Mouse (Mus musculus) thymus, adult 2 months (tissue): ENCODE measurements around the gene Knstrn. TPM values are rescaled to one million over a fixed set of nuclear protein-coding genes. Genes with fewer than 3 reads are reported as not detected.

ENCODE experiments used
- DNase-seq: peaks from one replicate; pipeline ENCODE4 v3.0.0; 2021
- H3K27ac ChIP-seq: fragments of 200-500 bp; 2 replicates; pipeline ENCODE4 v1.5.1; 2012; ENCODE audit warnings: low read length, control low read depth; ENCODE audit not compliant: control insufficient read depth, insufficient read depth
- H3K27me3 ChIP-seq: fragments of 200-500 bp; 2 replicates; pipeline ENCODE4 v1.6.1; 2012; ENCODE audit warnings: mild to moderate bottlenecking, low read length, moderate library complexity, mixed read lengths; ENCODE audit not compliant: control insufficient read depth, insufficient read depth
- H3K36me3 ChIP-seq: fragments of 200-500 bp; 2 replicates; pipeline ENCODE4 v1.6.1; 2012; ENCODE audit warnings: mild to moderate bottlenecking, low read length, moderate library complexity; ENCODE audit not compliant: control insufficient read depth, insufficient read depth
- H3K4me1 ChIP-seq: fragments of 200-500 bp; replicated peaks from 2 replicates; pipeline ENCODE4 v1.6.1; 2012; ENCODE audit warnings: low read length; ENCODE audit not compliant: control insufficient read depth, insufficient read depth
- H3K4me3 ChIP-seq: fragments of 200-500 bp; 2 replicates; pipeline ENCODE4 v1.5.1; 2012; ENCODE audit warnings: mild to moderate bottlenecking, low read length, control low read depth, moderate library complexity; ENCODE audit not compliant: control insufficient read depth, insufficient read depth
- CTCF ChIP-seq: fragments of 200-500 bp; IDR thresholded peaks from 2 replicates; pipeline ENCODE4 v1.5.1; 2012; ENCODE audit warnings: mild to moderate bottlenecking, control low read depth, low read length, moderate library complexity, borderline replicate concordance; ENCODE audit not compliant: control insufficient read depth, poor library complexity, insufficient read depth; ENCODE audit errors: extremely low read depth
- POLR2A ChIP-seq: fragments of 200-500 bp; IDR thresholded peaks from 2 replicates; pipeline ENCODE4 v1.6.1; 2012; ENCODE audit warnings: mild to moderate bottlenecking, low read length, control low read depth, moderate library complexity; ENCODE audit not compliant: control insufficient read depth, poor library complexity, insufficient read depth; ENCODE audit errors: extremely low read depth
- WGBS: fragments of 180-500 bp; shearing (Covaris S2); methylation state at CpG from one replicate; pipeline ENCODE4 v1.1.7; 2018; 5-methylcytosine and 5-hydroxymethylcytosine counted together
- polyA plus RNA-seq: library from polyadenylated mRNA; depleted of rRNA; stranded (reverse); fragments of >200 nt; gene quantifications from 2 replicates; pipeline ENCODE4 v1.2.3, GENCODE M21; 2012

Gene Knstrn
- polyA plus RNA-seq, 1 experiment, result 19.4 TPM

DNA sequence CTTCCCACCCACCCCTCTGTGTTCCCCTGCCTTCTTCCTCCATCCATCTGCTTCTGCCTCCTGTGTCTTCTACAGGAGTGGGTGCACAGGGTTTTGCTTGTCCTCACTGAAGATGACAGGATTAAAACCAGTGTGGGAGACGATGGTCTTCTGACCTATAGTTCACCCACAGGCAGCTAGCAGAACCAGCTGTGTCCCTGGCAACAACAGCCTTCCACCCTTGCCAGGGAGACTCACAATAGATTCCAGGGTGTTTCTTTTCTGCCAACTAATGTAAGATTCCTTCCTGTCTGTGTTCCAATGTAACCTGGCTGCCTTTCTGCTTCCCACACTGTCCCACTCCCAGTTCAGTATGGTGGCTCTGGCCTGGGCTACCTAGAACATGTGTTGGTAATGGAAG lies 57.2 kb downstream of the Knstrn start:
- 96% methylated on average over 1 of the region's 1 CpGs for WGBS
- DNase-seq, result no peak
- no peaks in the 10 kb centered on the region for H3K27me3 ChIP-seq
- H3K4me3 ChIP-seq, result no peak overlapping the region
- H3K4me1 ChIP-seq, result peaks cover 8% of the 10 kb centered on the region
- no peak for TF ChIP-seq CTCF
- no peak for TF ChIP-seq POLR2A
- H3K36me3 ChIP-seq, result peaks cover 5% of the 10 kb centered on the region; the same call in 1 of the 2 replicates
- H3K27ac ChIP-seq, result no peak overlapping the region

DNA sequence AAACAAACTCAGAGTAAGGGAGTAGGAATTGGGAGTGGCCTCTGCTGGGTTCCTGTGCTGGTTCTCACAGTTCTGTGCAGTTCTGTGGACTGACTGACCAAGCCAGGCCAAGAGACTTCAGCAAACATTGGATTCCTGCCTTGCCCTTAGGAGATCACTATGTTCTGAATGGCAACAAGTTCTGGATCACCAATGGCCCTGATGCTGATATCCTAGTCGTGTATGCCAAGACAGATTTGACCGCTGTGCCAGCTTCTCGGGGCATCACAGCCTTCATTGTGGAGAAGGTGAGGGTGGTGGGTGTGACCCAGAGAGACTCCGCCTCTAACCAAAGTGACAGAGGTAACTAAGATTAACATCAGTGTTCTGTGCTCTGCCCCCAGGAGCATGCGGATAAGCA lies 59.2 kb downstream of the Knstrn start:
- peaks cover 5% of the 10 kb centered on the region; the same call in 1 of the 2 replicates for H3K36me3 ChIP-seq
- H3K4me1 ChIP-seq, result peaks cover 8% of the 10 kb centered on the region
- no peak for TF ChIP-seq CTCF
- no peaks in the 10 kb centered on the region for H3K27me3 ChIP-seq
- H3K4me3 ChIP-seq, result no peak overlapping the region
- DNase-seq, result no peak
- H3K27ac ChIP-seq, result no peak overlapping the region
- 91% methylated on average over 5 of the region's 5 CpGs for whole genome bisulfite sequencing

DNA sequence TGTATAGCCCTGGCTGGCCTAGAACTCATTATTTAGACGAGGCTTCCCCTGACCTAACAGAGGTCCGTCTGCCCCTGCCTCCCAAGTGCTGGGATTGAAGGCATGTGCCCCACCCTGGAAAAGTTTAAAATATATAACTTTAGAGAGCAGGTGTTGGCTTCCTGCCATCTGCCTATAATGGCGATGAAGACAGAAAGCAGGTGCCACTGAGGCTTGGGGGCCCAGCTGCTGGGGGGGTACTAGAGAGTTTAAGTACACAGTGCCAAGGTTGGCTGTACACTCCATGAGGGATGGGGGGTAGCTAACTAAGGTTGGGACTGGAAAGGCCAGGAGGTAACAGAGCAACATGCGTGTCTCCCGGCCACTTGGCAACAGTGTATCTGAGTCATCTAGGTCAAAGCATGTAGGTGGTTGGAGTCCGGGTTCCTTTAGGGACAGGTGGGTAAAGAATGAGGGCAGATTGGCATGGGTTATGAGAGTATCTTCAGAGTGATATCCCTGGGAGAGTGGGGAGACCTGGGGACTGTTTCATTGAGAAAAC lies 60.2 kb downstream of the Knstrn start:
- peaks cover 5% of the 10 kb centered on the region; the same call in 1 of the 2 replicates for H3K36me3 ChIP-seq
- TF ChIP-seq POLR2A, result no peak
- no peak for TF ChIP-seq CTCF
- peaks cover 8% of the 10 kb centered on the region for H3K4me1 ChIP-seq
- H3K4me3 ChIP-seq, result no peak overlapping the region
- WGBS, result 80% methylated on average over 6 of the region's 6 CpGs
- DNase-seq, result no peak
- no peak overlapping the region for H3K27ac ChIP-seq
- no peaks in the 10 kb centered on the region for H3K27me3 ChIP-seq

DNA sequence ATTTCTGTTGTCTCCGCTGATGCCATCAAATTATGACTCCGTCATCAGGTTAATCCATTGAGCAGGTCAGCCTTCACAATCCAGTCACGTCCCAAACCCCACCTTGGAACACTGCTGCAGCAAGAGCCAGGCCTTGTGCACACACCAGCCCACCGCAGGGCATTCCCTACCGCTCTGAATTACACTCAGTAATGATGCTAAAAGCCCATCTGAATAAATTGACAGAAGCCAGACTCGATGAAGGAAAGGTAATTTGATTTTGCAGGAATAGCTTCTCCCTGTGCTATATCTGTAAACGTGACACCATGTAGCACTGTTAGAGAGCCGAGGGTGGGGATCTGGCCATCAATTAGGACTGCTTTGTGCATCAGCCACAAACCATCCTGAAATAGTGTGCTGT lies 61.5 kb downstream of the Knstrn start:
- Histone ChIP-seq H3K27ac (no peak overlapping the region), H3K4me3 (no peak overlapping the region), H3K36me3 (peaks cover 5% of the 10 kb centered on the region; the same call in 1 of the 2 replicates), H3K4me1 (peaks cover 8% of the 10 kb centered on the region), H3K27me3 (no peaks in the 10 kb centered on the region)
- 97% methylated on average over 8 of the region's 8 CpGs for WGBS
- TF ChIP-seq POLR2A (no peak), CTCF (no peak)
- DNase-seq, result no peak

DNA sequence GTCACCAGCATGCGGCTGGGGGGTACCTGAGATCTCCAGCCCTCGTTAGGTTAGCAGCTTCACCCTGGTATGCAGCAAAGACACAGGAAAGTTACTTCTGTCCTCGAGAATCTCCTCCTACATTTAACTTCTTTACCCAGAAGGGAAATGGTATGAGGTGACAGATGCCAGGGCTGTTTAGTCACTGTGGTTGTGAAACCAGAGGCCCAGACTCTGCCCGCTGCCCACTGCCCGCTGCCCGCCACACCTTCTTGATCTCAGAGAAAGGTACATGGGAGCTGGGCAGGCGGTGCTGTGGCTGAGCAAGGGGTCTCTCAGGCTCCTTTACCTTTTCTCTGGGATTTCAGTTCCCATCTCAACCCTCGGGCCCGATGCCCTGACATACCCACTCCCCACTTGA lies 62.6 kb downstream of the Knstrn start:
- H3K4me3 ChIP-seq, result no peak overlapping the region
- H3K4me1 ChIP-seq, result peaks cover 8% of the 10 kb centered on the region
- no peaks in the 10 kb centered on the region for H3K36me3 ChIP-seq
- no peak overlapping the region for H3K27ac ChIP-seq
- WGBS, result 98% methylated on average over 9 of the region's 9 CpGs
- TF ChIP-seq POLR2A (no peak), CTCF (no peak)
- DNase-seq, result no peak
- no peaks in the 10 kb centered on the region for H3K27me3 ChIP-seq

DNA sequence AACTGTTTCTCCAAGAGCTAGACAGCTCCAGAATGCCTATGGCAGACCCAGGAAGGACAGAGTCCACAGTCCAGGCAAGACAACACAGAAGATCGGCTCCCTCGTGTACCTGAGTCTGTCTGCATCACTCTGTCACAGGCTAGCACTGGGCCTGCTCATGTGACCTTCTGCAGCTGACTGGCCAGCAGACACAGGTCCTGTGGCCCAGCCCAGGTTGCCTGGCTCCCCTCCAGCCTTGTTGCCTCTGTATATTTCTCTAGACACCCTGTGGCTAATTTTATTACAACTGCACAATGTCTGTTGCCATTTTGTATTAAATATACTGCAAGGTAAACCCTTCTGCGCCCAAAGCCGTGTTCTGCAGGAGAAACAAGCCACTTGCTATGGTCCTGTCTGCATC lies 67.2 kb downstream of the Knstrn start:
- no peaks in the 10 kb centered on the region for H3K4me1 ChIP-seq
- H3K36me3 ChIP-seq, result no peaks in the 10 kb centered on the region
- 96% methylated on average over 4 of the region's 4 CpGs for WGBS
- no peak for DNase-seq
- no peak overlapping the region for H3K27ac ChIP-seq
- TF ChIP-seq POLR2A (no peak), CTCF (no peak)
- no peak overlapping the region for H3K4me3 ChIP-seq
- H3K27me3 ChIP-seq, result no peaks in the 10 kb centered on the region

DNA sequence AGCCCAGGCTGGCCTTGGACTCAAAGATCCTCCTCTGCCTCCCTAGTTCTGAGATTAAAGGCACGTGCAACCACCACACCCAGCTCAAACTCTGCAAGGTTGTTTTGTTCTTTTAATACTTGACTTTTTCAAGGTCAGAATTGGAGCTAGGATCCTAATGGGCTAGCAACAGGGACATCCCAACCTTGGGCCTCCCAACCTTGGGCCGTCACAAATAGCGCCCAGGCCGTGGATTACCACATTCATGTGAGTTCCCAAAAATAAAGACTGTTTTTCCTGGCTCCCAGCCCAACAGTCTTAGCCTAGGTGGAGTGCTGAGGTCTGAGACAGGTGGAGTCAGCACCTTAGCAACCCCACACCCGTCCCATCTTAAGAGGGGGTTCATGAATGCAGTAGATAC lies 68.2 kb downstream of the Knstrn start:
- DNase-seq, result no peak
- no peaks in the 10 kb centered on the region for H3K4me1 ChIP-seq
- H3K36me3 ChIP-seq, result no peaks in the 10 kb centered on the region
- no peaks in the 10 kb centered on the region for H3K27me3 ChIP-seq
- no peak overlapping the region for H3K27ac ChIP-seq
- TF ChIP-seq POLR2A (no peak), CTCF (no peak)
- 95% methylated on average over 5 of the region's 5 CpGs for WGBS
- no peak overlapping the region for H3K4me3 ChIP-seq
